In the genomic region with DNA sequence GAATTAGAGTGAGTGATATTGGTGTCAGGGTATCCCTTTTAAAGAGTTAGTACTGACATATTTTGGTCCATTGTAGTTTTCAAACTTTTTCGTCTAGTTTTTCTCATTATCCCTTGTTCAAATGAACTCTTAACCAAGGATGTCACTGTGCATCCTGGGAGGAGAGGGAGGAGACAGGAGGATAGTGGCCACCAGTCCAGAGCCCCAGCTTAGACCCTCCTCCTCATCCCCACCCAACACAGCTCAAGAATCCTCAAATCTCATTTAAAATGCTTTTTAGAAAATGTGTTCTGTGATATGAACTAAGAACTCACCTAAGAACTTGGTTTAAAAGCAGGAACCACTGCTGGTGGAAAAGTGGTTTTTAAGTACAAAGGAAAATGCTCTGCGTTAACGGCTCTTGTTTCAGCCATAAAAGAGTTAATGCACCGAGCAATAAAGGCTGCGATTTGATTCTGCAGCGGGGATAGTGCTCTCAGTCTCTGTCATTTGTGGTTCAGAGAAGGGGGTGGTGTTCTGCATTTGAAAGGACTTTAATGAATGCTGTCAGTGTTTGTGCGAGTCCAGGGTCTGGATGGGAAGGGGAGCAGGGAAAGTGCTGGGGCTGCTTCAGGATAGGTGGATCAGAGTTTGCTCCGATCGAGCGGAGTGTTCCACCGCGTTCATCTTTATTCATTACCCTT, we compare ENCODE assay signal across 8 mouse cellular contexts. TPM values are rescaled to one million over a fixed set of nuclear protein-coding genes. Genes with fewer than 3 reads are reported as not detected.
A peak's percentile ranks its signal among the peaks of the same experiment; 100 is the strongest.
DNase-seq lines count a peak whose midpoint lies in the region; ATAC-seq lines count a peak whose summit lies in the region.

No protein-coding gene starts in this region.

- no peaks in the 10 kb centered on the region for H3K27me3 ChIP-seq in forebrain, embryonic 15.5 days
- H3K27me3 ChIP-seq in limb, embryonic 10.5 days (ENCODE audit: low read depth, poor library complexity, severe bottlenecking) = peaks cover 6% of the 10 kb centered on the region; the same call in 1 of the 2 replicates

- peak overlapping the region; percentile 77 for H3K4me3 ChIP-seq in forebrain, embryonic 15.5 days
- H3K4me3 ChIP-seq in limb, embryonic 10.5 days = peak overlapping the region; percentile 47

- peak overlapping the region; percentile 87 for H3K9ac ChIP-seq in forebrain, embryonic 15.5 days (replicated peaks)

- H3K4me2 ChIP-seq in forebrain, embryonic 15.5 days (replicated peaks) = peak overlapping the region; percentile 62

- WGBS in forebrain, embryonic 15.5 days = 1% methylated on average over 12 of the region's 12 CpGs
- WGBS in limb, embryonic 10.5 days = 5% methylated on average over 12 of the region's 12 CpGs

- H3K4me1 ChIP-seq in forebrain, embryonic 15.5 days = peaks cover 31% of the 10 kb centered on the region
- peaks cover 10% of the 10 kb centered on the region for H3K4me1 ChIP-seq in limb, embryonic 10.5 days

- H3K27ac ChIP-seq in forebrain, embryonic 15.5 days (replicated peaks) = peak overlapping the region; percentile 92
- peak overlapping the region; percentile 30; the same call in 1 of the 2 replicates for H3K27ac ChIP-seq in limb, embryonic 10.5 days

- peak; percentile 94 for ATAC-seq in forebrain, embryonic 15.5 days (replicated peaks)
- no peak for ATAC-seq in monocyte, adult 5-6 weeks (replicated peaks; ENCODE audit: insufficient number of reproducible peaks, low FRiP score, low TSS enrichment, poor library complexity, severe bottlenecking)

- no peaks in the 10 kb centered on the region for H3K36me3 ChIP-seq in forebrain, embryonic 15.5 days
- no peaks in the 10 kb centered on the region for H3K36me3 ChIP-seq in limb, embryonic 10.5 days

- DNase-seq in heart, adult 11 months = peak; percentile 72
- no peak for DNase-seq in heart, postnatal 4 days
- peak; percentile 71 for DNase-seq in R1 (ENCODE audit: low read depth, low spot score)
- peak; percentile 45 for DNase-seq in limb, embryonic 10.5 days (ENCODE audit: low spot score)
- DNase-seq in retina, embryonic 14.5 days (ENCODE audit: low spot score) = peak; percentile 71
- no peak for DNase-seq in yolk sac, embryonic 10.5 days (ENCODE audit: low spot score)

- no peaks in the 10 kb centered on the region for H3K9me3 ChIP-seq in forebrain, embryonic 15.5 days
- no peaks in the 10 kb centered on the region for H3K9me3 ChIP-seq in limb, embryonic 10.5 days (replicated peaks)

RNA-seq across cellular contexts. Expression of a gene that starts 23.3 kb away (rescaled TPM):
- 10 to 100 TPM; 21.5 to 22.8 TPM for total RNA-seq in heart, postnatal 4 days (2021)
- 59.0 and 60.4 TPM in 2 replicates for polyA plus RNA-seq in forebrain, embryonic 15.5 days (2015; fragmentation: Nextera tagmentation; extraction: Ambion mirVana)
- polyA plus RNA-seq in limb, embryonic 10.5 days (2016; fragmentation: Nextera tagmentation; extraction: Ambion mirVana) = 12.7 and 13.0 TPM in 2 replicates
- 73.5 to 108 TPM (median 98.7 TPM) in 3 replicates for total RNA-seq in monocyte, adult 5-6 weeks (2017)

RNA-seq across cellular contexts. Expression of a gene that starts 38.7 kb away (rescaled TPM):
- total RNA-seq in heart, postnatal 4 days (2021) = under 1 TPM; 0.19 to 0.20 TPM
- 0.11 and 0.13 TPM in 2 replicates for polyA plus RNA-seq in forebrain, embryonic 15.5 days (2015; fragmentation: Nextera tagmentation; extraction: Ambion mirVana)
- polyA plus RNA-seq in limb, embryonic 10.5 days (2016; fragmentation: Nextera tagmentation; extraction: Ambion mirVana) = 0.23 TPM in 1 of 2 replicates, not detected in the other
- 69.7 to 98.1 TPM (median 80.6 TPM) in 3 replicates for total RNA-seq in monocyte, adult 5-6 weeks (2017)

Comparison
In these comparisons a context has a peak if more than half of its experiments do, and no peak if none do; other contexts are left out.
1. DNase-seq: peak in heart, adult 11 months (single experiment), R1 (single experiment), limb, embryonic 10.5 days (single experiment) and retina, embryonic 14.5 days (single experiment); none in heart, postnatal 4 days (single experiment) and yolk sac, embryonic 10.5 days (single experiment).
2. RNA of a gene that starts 38.7 kb away (total RNA-seq): 69.7 to 98.1 TPM in monocyte, adult 5-6 weeks; 0.19 to 0.20 TPM in heart, postnatal 4 days; every median in the first group is over 10 times any median in the second.